Mouse (Mus musculus) embryonic facial prominence, embryonic 11.5 days (tissue): ENCODE results near the gene Olfr1006. TPM values are rescaled to one million over a fixed set of nuclear protein-coding genes. Genes with fewer than 3 reads are reported as not detected.
"Not testable (repeated sequence)": the region's sequence is repeated elsewhere in the genome, so short reads cannot be mapped to it uniquely, and the experiment has no call there.

Experiments
- ATAC-seq: fragments of 200-750 bp; cut with Nextera tagmentation; replicated peaks from 2 replicates; pipeline ENCODE4 v1.8.0; 2017; ENCODE audit warnings: low read depth; ENCODE audit not compliant: insufficient number of reproducible peaks, low FRiP score, low TSS enrichment
- DNase-seq: peaks from one replicate; pipeline ENCODE4 v3.0.0-alpha.2; 2015; ENCODE audit warnings: low spot score
- H3K27ac ChIP-seq: fragments of 300-500 bp; sonication (generic); replicated peaks from 2 replicates; pipeline ENCODE4 v1.5.1; 2014; ENCODE audit warnings: mild to moderate bottlenecking, low read depth, low read length, control low read depth
- H3K27me3 ChIP-seq: fragments of 300-500 bp; sonication (generic); 2 replicates; pipeline ENCODE4 v1.6.1; 2014; ENCODE audit warnings: mild to moderate bottlenecking, low read length, moderate library complexity, mixed read lengths; ENCODE audit not compliant: control insufficient read depth, insufficient read depth
- H3K36me3 ChIP-seq: fragments of 300-500 bp; sonication (generic); replicated peaks from 2 replicates; pipeline ENCODE4 v1.6.1; 2014; ENCODE audit warnings: low read depth, mild to moderate bottlenecking, low read length, moderate library complexity, mixed read lengths; ENCODE audit not compliant: control insufficient read depth, insufficient read depth
- H3K4me1 ChIP-seq: fragments of 300-500 bp; sonication (generic); 2 replicates; pipeline ENCODE4 v1.6.1; 2014; ENCODE audit warnings: low read length, mixed read lengths; ENCODE audit not compliant: control insufficient read depth, insufficient read depth
- H3K4me2 ChIP-seq: fragments of 300-500 bp; sonication (generic); 2 replicates; pipeline ENCODE4 v1.6.1; 2014; ENCODE audit warnings: low read depth, mild to moderate bottlenecking, control low read depth, low read length, moderate library complexity
- H3K4me3 ChIP-seq: fragments of 300-500 bp; sonication (generic); 2 replicates; pipeline ENCODE4 v1.5.1; 2014; ENCODE audit warnings: low read depth, low read length, control low read depth
- H3K9ac ChIP-seq: fragments of 300-500 bp; sonication (generic); replicated peaks from 2 replicates; pipeline ENCODE4 v1.6.1; 2014; ENCODE audit warnings: mild to moderate bottlenecking, control low read depth, low read length
- H3K9me3 ChIP-seq: fragments of 300-500 bp; sonication (generic); replicated peaks from 2 replicates; pipeline ENCODE4 v1.6.1; 2016; ENCODE audit warnings: mild to moderate bottlenecking, low read length, inconsistent platforms, mixed read lengths; ENCODE audit not compliant: control insufficient read depth
- WGBS: fragments of 180-500 bp; shearing (Covaris S2); extraction: QIAGEN DNeasy Blood & Tissue Kit; methylation state at CpG from one replicate; pipeline ENCODE4 v1.1.7; 2014; 5-methylcytosine and 5-hydroxymethylcytosine counted together
- polyA plus RNA-seq: library from polyadenylated mRNA; unstranded; fragments of >200 nt; fragmentation: Nextera tagmentation; extraction: Ambion mirVana; gene quantifications from 2 replicates; pipeline ENCODE4 v1.2.1, GENCODE M21; 2014

Olfr1006 gene
- polyA plus RNA-seq, result not detected in 2 replicates

- Histone ChIP-seq H3K36me3 (no peaks in the 10 kb centered on the region), H3K4me1 (no peaks in the 10 kb centered on the region), H3K27ac (no peak within 1 kb of the TSS), H3K9ac (no peak within 1 kb of the TSS), H3K4me3 (no peak within 1 kb of the TSS), H3K27me3 (no peaks in the 10 kb centered on the region), H3K9me3 (no peaks in the 10 kb centered on the region), H3K4me2 (no peak within 1 kb of the TSS)
- no peak for DNase-seq
- no peak for ATAC-seq
These were observed at the start of gene Olfr1006 for GRCm38 (mm10) chr2:85678667-85679066. Gene Olfr1006 (minus strand): TSS chr2:85678767.

- Histone ChIP-seq H3K36me3 (no peaks in the 10 kb centered on the region), H3K9ac (no peak overlapping the region), H3K9me3 (no peaks in the 10 kb centered on the region), H3K4me2 (no peak overlapping the region), H3K4me3 (no peak overlapping the region), H3K27ac (no peak overlapping the region), H3K27me3 (no peaks in the 10 kb centered on the region), H3K4me1 (no peaks in the 10 kb centered on the region)
- DNase-seq (peak; percentile 61), ATAC-seq (no peak)
- WGBS, result 17% methylated on average over 3 of the region's 3 CpGs
These were observed 47.2 kb upstream of the Olfr1006 start for GRCm38 (mm10) chr2:85725793-85726192.

GRCm38 (mm10) chr2:85715119-85715518 lies 36.6 kb upstream of the Olfr1006 start, which contains the start of gene Olfr1009:
Gene Olfr1009 (plus strand): TSS chr2:85715419.
- no peaks in the 10 kb centered on the region for H3K4me1 ChIP-seq
- no peaks in the 10 kb centered on the region for H3K9me3 ChIP-seq
- no peaks in the 10 kb centered on the region for H3K27me3 ChIP-seq
- DNase-seq (no peak), ATAC-seq (no peak)
- no peak within 1 kb of the TSS for H3K27ac ChIP-seq
- H3K4me2 ChIP-seq, result no peak within 1 kb of the TSS
- WGBS, result 90% methylated on average over 1 of the region's 1 CpGs
- H3K36me3 ChIP-seq, result no peaks in the 10 kb centered on the region
- no peak within 1 kb of the TSS for H3K4me3 ChIP-seq
- H3K9ac ChIP-seq, result no peak within 1 kb of the TSS

GRCm38 (mm10) chr2:85711159-85711558 lies 32.6 kb upstream of the Olfr1006 start:
- 41% methylated on average over 1 of the region's 1 CpGs for WGBS
- DNase-seq, result no peak
- H3K9me3 ChIP-seq, result no peaks in the 10 kb centered on the region
- H3K36me3 ChIP-seq, result no peaks in the 10 kb centered on the region
- no peaks in the 10 kb centered on the region for H3K27me3 ChIP-seq
- no peak overlapping the region for H3K9ac ChIP-seq
- H3K4me2 ChIP-seq, result no peak overlapping the region
- ATAC-seq, result no peak
- no peaks in the 10 kb centered on the region for H3K4me1 ChIP-seq
- no peak overlapping the region for H3K27ac ChIP-seq
- no peak overlapping the region for H3K4me3 ChIP-seq

- ATAC-seq, H3K36me3 ChIP-seq: not testable (repeated sequence)
These were observed 32.1 kb upstream of the Olfr1006 start for GRCm38 (mm10) chr2:85710680-85711079.

GRCm38 (mm10) chr2:85689131-85689530 lies 10.6 kb upstream of the Olfr1006 start, which contains the start of gene Olfr1008:
Gene Olfr1008 (plus strand): TSS chr2:85689431.
- Histone ChIP-seq H3K4me3 (no peak within 1 kb of the TSS), H3K9me3 (no peaks in the 10 kb centered on the region), H3K27me3 (no peaks in the 10 kb centered on the region), H3K9ac (no peak within 1 kb of the TSS), H3K36me3 (no peaks in the 10 kb centered on the region), H3K4me1 (no peaks in the 10 kb centered on the region), H3K4me2 (no peak within 1 kb of the TSS), H3K27ac (no peak within 1 kb of the TSS)
- no peak for ATAC-seq
- no peak for DNase-seq

More at GRCm38 (mm10) chr2:85710680-85711079, 32.1 kb upstream of the Olfr1006 start:
- WGBS, result 77% methylated on average over 2 of the region's 2 CpGs
- not testable (repeated sequence) for H3K27me3 ChIP-seq, DNase-seq, H3K9me3 ChIP-seq, H3K4me2 ChIP-seq, H3K4me3 ChIP-seq, H3K9ac ChIP-seq, H3K4me1 ChIP-seq, H3K27ac ChIP-seq

GRCm38 (mm10) chr2:85664355-85664754 lies 14.2 kb downstream of the Olfr1006 start, which contains the start of gene Olfr154:
Gene Olfr154 (minus strand): TSS chr2:85664455.
- not testable (repeated sequence) for H3K4me1 ChIP-seq, H3K9me3 ChIP-seq, H3K4me2 ChIP-seq, ATAC-seq, H3K4me3 ChIP-seq, H3K27ac ChIP-seq, H3K27me3 ChIP-seq, H3K9ac ChIP-seq, H3K36me3 ChIP-seq, DNase-seq

- H3K9ac ChIP-seq, result no peak within 1 kb of the TSS
- no peaks in the 10 kb centered on the region for H3K36me3 ChIP-seq
- ATAC-seq (no peak), DNase-seq (no peak)
- 85% methylated on average over 1 of the region's 1 CpGs for WGBS
- H3K9me3 ChIP-seq, result no peaks in the 10 kb centered on the region
- H3K27ac ChIP-seq, result no peak within 1 kb of the TSS
- no peak within 1 kb of the TSS for H3K4me2 ChIP-seq
- no peak within 1 kb of the TSS for H3K4me3 ChIP-seq
- no peaks in the 10 kb centered on the region for H3K4me1 ChIP-seq
- H3K27me3 ChIP-seq, result no peaks in the 10 kb centered on the region
These were observed 28.0 kb downstream of the Olfr1006 start, which contains the start of gene Olfr1002 for GRCm38 (mm10) chr2:85650604-85651003. Gene Olfr1002 (minus strand): TSS chr2:85650704.
